Mouse (Mus musculus) midbrain, embryonic 14.5 days (tissue): Measurements from ENCODE around the gene Slbp. TPM values are rescaled to one million over a fixed set of nuclear protein-coding genes. Genes with fewer than 3 reads are reported as not detected.
A peak's percentile ranks its signal among the peaks of the same experiment; 100 is the strongest.

Source experiments
- ATAC-seq: fragments of 200-750 bp; cut with Nextera tagmentation; 2 replicates; pipeline ENCODE4 v1.8.0; 2017; ENCODE audit warnings: moderate number of reproducible peaks, moderate library complexity; ENCODE audit not compliant: low FRiP score, low TSS enrichment
- DNase-seq: peaks from one replicate; pipeline ENCODE4 v3.0.0-alpha.2; 2015
- H3K27ac ChIP-seq: fragments of 300-500 bp; sonication (generic); replicated peaks from 2 replicates; pipeline ENCODE4 v1.5.1; 2014; ENCODE audit warnings: mild to moderate bottlenecking, low read depth, low read length, moderate library complexity
- H3K27me3 ChIP-seq: fragments of 300-500 bp; sonication (generic); 2 replicates; pipeline ENCODE4 v1.6.1; 2014; ENCODE audit warnings: low read length, control low read depth, mixed read lengths; ENCODE audit not compliant: control insufficient read depth, insufficient read depth
- H3K36me3 ChIP-seq: fragments of 300-500 bp; sonication (generic); 2 replicates; pipeline ENCODE4 v1.6.1; 2014; ENCODE audit warnings: low read length, control low read depth; ENCODE audit not compliant: control insufficient read depth, insufficient read depth
- H3K4me1 ChIP-seq: fragments of 300-500 bp; sonication (generic); 2 replicates; pipeline ENCODE4 v1.6.1; 2014; ENCODE audit warnings: mild to moderate bottlenecking, antibody characterized with exemption, low read length, control low read depth; ENCODE audit not compliant: control insufficient read depth, insufficient read depth
- H3K4me2 ChIP-seq: fragments of 300-500 bp; sonication (generic); 2 replicates; pipeline ENCODE4 v1.6.1; 2014; ENCODE audit warnings: mild to moderate bottlenecking, low read length, moderate library complexity
- H3K4me3 ChIP-seq: fragments of 300-500 bp; sonication (generic); replicated peaks from 2 replicates; pipeline ENCODE4 v1.5.1; 2014; ENCODE audit warnings: low read depth, low read length
- H3K9ac ChIP-seq: fragments of 300-500 bp; sonication (generic); replicated peaks from 2 replicates; pipeline ENCODE4 v1.6.1; 2014; ENCODE audit warnings: mild to moderate bottlenecking, low read length, moderate library complexity
- H3K9me3 ChIP-seq: fragments of 300-500 bp; sonication (generic); 2 replicates; pipeline ENCODE4 v1.6.1; 2016; ENCODE audit warnings: low read length, control low read depth, mixed read lengths; ENCODE audit not compliant: control insufficient read depth
- WGBS: fragments of 180-500 bp; shearing (Covaris S2); extraction: QIAGEN DNeasy Blood & Tissue Kit; methylation state at CpG from one replicate; pipeline ENCODE4 v1.1.7; 2014; 5-methylcytosine and 5-hydroxymethylcytosine counted together
- polyA plus RNA-seq: library from polyadenylated mRNA; unstranded; fragments of >200 nt; fragmentation: Nextera tagmentation; extraction: Ambion mirVana; gene quantifications from 2 replicates; pipeline ENCODE4 v1.2.1, GENCODE M21; 2014

The Slbp gene
- polyA plus RNA-seq, 1 experiment from 2014 or later, result 134 TPM

DNA sequence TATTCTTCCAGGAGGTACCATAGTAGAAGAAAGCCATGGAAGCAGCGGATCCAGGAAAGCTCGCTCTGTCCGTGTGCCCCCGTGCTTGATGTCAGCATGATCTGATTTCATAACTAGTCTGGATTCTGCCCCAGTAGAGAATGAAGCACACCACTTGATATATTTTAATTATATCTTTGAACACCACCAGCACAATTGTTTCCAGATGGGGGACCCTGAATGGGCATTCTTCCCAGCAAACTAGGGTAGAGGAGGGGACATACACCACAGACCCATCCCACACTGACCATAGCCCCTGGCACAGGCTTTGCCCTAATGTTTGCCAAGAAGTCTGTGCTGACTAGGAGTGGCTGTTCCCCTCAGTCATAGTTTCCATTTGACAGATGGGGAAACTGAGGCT is 32.6 kb upstream of the Slbp start:
- H3K9ac ChIP-seq, result no peak overlapping the region
- H3K36me3 ChIP-seq, result no peaks in the 10 kb centered on the region
- H3K4me2 ChIP-seq, result no peak overlapping the region
- no peaks in the 10 kb centered on the region; the same call in 1 of the 2 replicates for H3K27me3 ChIP-seq
- DNase-seq, result no peak
- peaks cover 17% of the 10 kb centered on the region for H3K4me1 ChIP-seq
- ATAC-seq, result no peak
- WGBS, result 94% methylated on average over 4 of the region's 4 CpGs
- H3K4me3 ChIP-seq, result no peak overlapping the region
- H3K27ac ChIP-seq, result no peak overlapping the region
- H3K9me3 ChIP-seq, result no peaks in the 10 kb centered on the region

DNA sequence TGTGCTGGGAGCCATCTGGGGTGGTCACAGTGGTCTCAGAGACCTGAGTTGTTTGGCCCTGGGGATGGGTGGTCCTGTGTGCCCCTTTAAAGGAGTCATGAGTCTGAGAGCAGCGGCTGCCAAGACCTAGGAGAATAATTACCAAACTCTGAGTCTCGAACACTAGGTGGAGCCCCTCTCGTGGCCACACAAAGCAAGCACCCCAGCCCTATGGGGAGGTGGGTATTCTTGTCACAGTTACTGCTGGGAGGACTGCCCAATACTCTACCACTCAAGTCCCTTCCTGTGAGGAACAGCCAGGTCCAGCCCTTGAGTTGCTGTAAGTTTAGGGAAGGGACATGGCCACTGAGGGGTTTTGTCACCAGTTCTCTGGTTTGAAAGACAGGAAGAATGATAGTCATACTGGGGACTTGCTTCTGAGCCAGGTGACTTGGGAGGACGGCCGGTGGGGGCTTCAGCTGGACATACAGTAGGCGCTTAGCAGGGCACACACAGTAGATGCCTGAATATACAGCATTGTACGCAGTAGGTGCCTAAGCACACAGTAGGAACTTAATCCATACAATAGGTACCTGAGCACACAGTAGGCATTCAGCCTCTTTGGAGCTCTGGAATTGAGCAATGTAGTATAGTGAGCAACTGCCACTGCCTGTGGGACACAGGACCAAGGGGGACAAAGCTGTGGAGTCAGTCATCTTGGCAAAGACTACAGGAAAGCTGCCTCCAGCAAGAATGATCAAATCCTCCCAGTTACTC is 31.7 kb upstream of the Slbp start:
- H3K27ac ChIP-seq, result no peak overlapping the region
- H3K4me3 ChIP-seq, result no peak overlapping the region
- no peaks in the 10 kb centered on the region for H3K9me3 ChIP-seq
- peaks cover 9% of the 10 kb centered on the region for H3K4me1 ChIP-seq
- DNase-seq (peak; percentile 77), ATAC-seq (no peak)
- WGBS, result 46% methylated on average over 7 of the region's 7 CpGs
- no peak overlapping the region for H3K4me2 ChIP-seq
- no peaks in the 10 kb centered on the region; the same call in 1 of the 2 replicates for H3K27me3 ChIP-seq
- H3K9ac ChIP-seq, result no peak overlapping the region
- H3K36me3 ChIP-seq, result no peaks in the 10 kb centered on the region

DNA sequence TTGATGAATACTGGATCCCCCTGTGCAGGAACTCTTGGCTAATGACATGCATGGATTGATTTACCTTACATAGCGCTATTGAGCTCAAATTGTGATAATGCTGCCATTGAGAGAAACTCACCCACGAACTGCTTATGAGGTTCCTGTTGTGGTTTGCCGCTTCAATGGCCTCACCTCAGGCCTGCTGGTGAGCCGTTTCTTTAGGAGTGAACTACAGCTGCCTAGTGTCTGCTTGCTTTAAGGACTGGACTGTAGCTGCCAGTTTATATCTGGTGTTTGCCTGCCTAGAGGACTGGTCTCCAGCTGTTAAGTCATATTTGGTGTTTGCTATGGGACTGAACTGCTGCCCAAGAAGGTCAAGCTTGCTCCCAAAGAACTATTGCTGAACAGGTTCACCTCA is 30.6 kb upstream of the Slbp start:
- Histone ChIP-seq H3K4me3 (no peak overlapping the region), H3K9me3 (no peaks in the 10 kb centered on the region), H3K36me3 (no peaks in the 10 kb centered on the region), H3K4me1 (no peaks in the 10 kb centered on the region), H3K9ac (no peak overlapping the region), H3K27ac (no peak overlapping the region), H3K27me3 (no peaks in the 10 kb centered on the region; the same call in 1 of the 2 replicates), H3K4me2 (no peak overlapping the region)
- DNase-seq, result no peak
- ATAC-seq, result no peak
- WGBS, result 70% methylated on average over 4 of the region's 4 CpGs

DNA sequence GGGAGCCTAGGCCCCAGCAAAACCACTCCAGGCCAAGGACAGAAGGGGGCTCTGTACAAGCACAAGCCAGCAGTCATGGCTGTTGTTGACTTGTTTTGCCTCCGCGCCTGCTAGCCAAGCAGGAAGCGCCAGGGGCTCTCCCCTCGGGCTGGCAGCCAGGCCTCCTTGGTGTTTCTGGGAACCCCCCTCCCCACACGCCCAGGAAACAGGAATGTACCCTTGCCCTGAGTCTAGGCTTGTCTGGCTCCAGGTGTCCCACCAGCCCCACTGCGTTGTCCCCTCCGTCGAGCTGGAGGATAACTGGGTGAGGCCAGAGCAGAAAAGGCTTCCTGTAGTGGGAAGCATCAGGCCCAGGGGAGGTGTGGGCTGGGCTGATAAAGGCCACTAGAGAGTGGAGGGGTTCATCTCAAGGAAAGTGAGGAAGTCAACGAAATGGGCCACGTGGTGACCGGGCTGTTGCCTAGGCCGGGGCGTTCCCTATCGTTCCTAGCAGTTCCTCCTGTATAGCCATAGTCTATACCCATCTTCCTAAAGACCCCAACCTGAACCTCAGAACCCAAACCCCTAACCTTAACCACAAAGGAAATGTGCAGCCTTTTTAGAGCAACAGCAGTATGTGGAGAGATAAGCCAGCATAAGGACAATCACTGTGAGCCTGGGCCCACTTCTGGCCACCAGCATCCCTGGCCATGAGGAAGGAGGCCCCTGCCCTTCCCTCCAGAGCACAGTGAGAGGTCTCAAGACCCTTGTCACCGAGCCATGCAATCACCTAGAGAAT is 29.4 kb upstream of the Slbp start:
- DNase-seq (no peak), ATAC-seq (no peak)
- Histone ChIP-seq H3K27me3 (no peaks in the 10 kb centered on the region; the same call in 1 of the 2 replicates), H3K9ac (no peak overlapping the region), H3K4me1 (no peaks in the 10 kb centered on the region), H3K36me3 (no peaks in the 10 kb centered on the region), H3K4me3 (no peak overlapping the region), H3K27ac (no peak overlapping the region), H3K9me3 (no peaks in the 10 kb centered on the region), H3K4me2 (no peak overlapping the region)
- 78% methylated on average over 15 of the region's 15 CpGs for WGBS

DNA sequence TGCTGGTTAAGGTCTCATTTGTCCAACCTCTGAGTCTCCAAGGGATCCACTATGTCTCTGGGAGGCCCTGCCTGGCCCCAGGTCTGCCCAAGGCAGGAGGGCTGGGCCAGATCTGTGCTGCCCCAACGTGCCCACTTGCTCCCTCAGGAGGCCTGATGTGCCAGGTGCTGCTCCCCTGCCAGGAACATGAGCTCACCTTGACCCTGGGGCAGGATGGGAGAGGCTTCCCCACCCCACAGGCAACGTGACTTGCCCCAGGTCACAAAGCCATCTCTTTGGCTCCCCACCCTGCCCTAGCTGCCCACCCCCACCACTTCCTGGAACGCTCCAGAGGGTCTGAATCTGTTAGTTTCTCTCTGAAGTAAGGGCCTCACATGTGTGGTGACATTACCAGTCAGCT is 28.7 kb upstream of the Slbp start:
- Histone ChIP-seq H3K9me3 (no peaks in the 10 kb centered on the region), H3K4me2 (no peak overlapping the region), H3K4me1 (no peaks in the 10 kb centered on the region), H3K36me3 (no peaks in the 10 kb centered on the region), H3K27me3 (no peaks in the 10 kb centered on the region; the same call in 1 of the 2 replicates), H3K27ac (no peak overlapping the region), H3K9ac (no peak overlapping the region), H3K4me3 (no peak overlapping the region)
- DNase-seq, result no peak
- 71% methylated on average over 3 of the region's 3 CpGs for WGBS
- ATAC-seq, result no peak

DNA sequence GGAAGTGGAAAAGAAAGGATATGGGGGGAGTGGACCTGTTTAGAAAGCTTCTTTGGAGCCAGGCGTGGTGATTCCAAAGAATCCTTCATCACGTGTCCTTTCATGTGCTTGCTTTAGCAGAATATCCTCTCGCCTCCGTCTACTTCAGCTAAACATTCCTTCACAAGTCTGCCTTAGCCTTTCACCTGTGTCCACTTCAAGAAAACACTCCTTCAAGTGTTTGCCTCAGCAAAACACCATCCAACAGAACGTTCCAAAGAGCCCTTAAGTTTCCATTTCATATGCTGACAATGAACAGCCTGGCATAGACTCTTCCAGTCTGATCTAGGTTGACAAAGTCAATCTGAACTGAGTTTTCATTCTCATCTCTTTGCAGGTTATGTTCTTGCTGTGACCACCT is 25.9 kb upstream of the Slbp start:
- Histone ChIP-seq H3K36me3 (no peaks in the 10 kb centered on the region), H3K9ac (no peak overlapping the region), H3K9me3 (no peaks in the 10 kb centered on the region), H3K27me3 (no peaks in the 10 kb centered on the region), H3K4me1 (no peaks in the 10 kb centered on the region), H3K4me3 (no peak overlapping the region), H3K27ac (no peak overlapping the region), H3K4me2 (no peak overlapping the region)
- WGBS, result 84% methylated on average over 5 of the region's 5 CpGs
- no peak for ATAC-seq
- no peak for DNase-seq

DNA sequence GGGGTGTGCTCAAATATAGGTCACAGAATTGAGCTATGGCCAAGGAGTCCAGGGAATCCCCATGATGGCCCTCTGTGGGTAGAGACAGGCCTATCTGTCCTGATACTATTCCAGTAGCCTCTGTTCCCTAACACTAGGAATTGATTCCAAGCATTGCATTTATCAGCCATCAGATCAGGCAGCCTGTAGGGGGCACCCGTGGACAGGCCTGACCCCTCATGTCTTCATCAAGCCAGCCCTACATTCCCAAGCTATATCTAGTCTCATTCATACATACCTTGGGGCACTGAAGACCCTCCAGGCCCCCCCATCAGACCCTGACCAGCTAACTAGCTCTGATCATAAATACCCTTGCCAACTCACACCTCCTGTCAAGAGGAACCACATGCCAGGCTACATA is 23.6 kb upstream of the Slbp start:
- H3K9me3 ChIP-seq, result no peaks in the 10 kb centered on the region
- no peak overlapping the region for H3K9ac ChIP-seq
- no peak overlapping the region for H3K27ac ChIP-seq
- H3K4me1 ChIP-seq, result no peaks in the 10 kb centered on the region
- peak; percentile 77 for DNase-seq
- 0 out of 2 replicates have a peak, but pooled peaks cover 10% of the 10 kb centered on the region for H3K36me3 ChIP-seq
- ATAC-seq, result no peak
- no peak overlapping the region for H3K4me3 ChIP-seq
- H3K4me2 ChIP-seq, result no peak overlapping the region
- WGBS, result 0% methylated on average over 1 of the region's 1 CpGs
- no peaks in the 10 kb centered on the region for H3K27me3 ChIP-seq

DNA sequence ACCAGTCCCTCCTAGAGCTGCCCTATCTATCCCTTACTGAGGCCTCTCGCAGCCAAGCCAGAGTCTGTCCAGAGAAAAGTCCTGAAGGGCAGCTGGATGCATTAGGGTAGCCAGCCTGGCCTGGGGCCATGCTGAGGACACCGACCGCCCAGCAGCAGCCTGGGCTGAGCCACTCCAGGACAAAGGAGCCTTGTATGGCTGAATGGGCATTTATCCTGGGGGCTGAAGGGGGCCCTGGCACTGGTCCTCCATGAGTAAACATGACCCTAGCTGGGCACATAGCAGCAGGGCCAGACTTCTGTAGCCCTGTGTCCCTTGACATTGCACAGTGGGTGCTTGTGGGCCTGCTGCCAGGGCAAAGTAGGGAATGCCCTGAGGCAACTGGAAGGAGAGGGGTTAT is 22.1 kb upstream of the Slbp start:
- Histone ChIP-seq H3K36me3 (peaks cover 18% of the 10 kb centered on the region), H3K9ac (no peak overlapping the region), H3K4me1 (no peaks in the 10 kb centered on the region), H3K27me3 (no peaks in the 10 kb centered on the region), H3K9me3 (no peaks in the 10 kb centered on the region), H3K27ac (0 out of 2 replicates have a peak overlapping the region, but pooled peaks have one; percentile 26), H3K4me2 (no peak overlapping the region), H3K4me3 (no peak overlapping the region)
- DNase-seq, result peak; percentile 50
- no peak; the same call in 1 of the 2 replicates for ATAC-seq
- WGBS, result 54% methylated on average over 3 of the region's 3 CpGs
